Mouse (Mus musculus) midbrain, embryonic 13.5 days (tissue): ENCODE measurements around the gene S1pr3. TPM values are rescaled to one million over a fixed set of nuclear protein-coding genes. Genes with fewer than 3 reads are reported as not detected.

Source experiments
- ATAC-seq: fragments of 200-750 bp; cut with Nextera tagmentation; 2 replicates; pipeline ENCODE4 v1.8.0; 2017; ENCODE audit warnings: mild to moderate bottlenecking, moderate TSS enrichment, moderate library complexity
- H3K27ac ChIP-seq: fragments of 300-500 bp; sonication (generic); 2 replicates; pipeline ENCODE4 v1.5.1; 2015; ENCODE audit warnings: inconsistent platforms, mild to moderate bottlenecking, moderate library complexity
- H3K27me3 ChIP-seq: fragments of 300-500 bp; sonication (generic); 2 replicates; pipeline ENCODE4 v1.6.1; 2015; ENCODE audit warnings: mild to moderate bottlenecking, inconsistent platforms
- H3K36me3 ChIP-seq: fragments of 300-500 bp; sonication (generic); 2 replicates; pipeline ENCODE4 v1.6.1; 2015; ENCODE audit warnings: mild to moderate bottlenecking, inconsistent platforms
- H3K4me1 ChIP-seq: fragments of 300-500 bp; sonication (generic); replicated peaks from 2 replicates; pipeline ENCODE4 v1.6.1; 2015; ENCODE audit warnings: inconsistent platforms
- H3K4me2 ChIP-seq: fragments of 300-500 bp; sonication (generic); replicated peaks from 2 replicates; pipeline ENCODE4 v1.6.1; 2015; ENCODE audit warnings: moderate library complexity, mild to moderate bottlenecking, inconsistent platforms
- H3K4me3 ChIP-seq: fragments of 300-500 bp; sonication (generic); replicated peaks from 2 replicates; pipeline ENCODE4 v1.5.1; 2015; ENCODE audit warnings: mild to moderate bottlenecking, inconsistent platforms
- H3K9ac ChIP-seq: fragments of 300-500 bp; sonication (generic); replicated peaks from 2 replicates; pipeline ENCODE4 v1.6.1; 2015; ENCODE audit warnings: mild to moderate bottlenecking, inconsistent platforms
- H3K9me3 ChIP-seq: fragments of 300-500 bp; sonication (generic); 2 replicates; pipeline ENCODE4 v1.6.1; 2016; ENCODE audit warnings: mild to moderate bottlenecking, inconsistent platforms
- WGBS: fragments of 180-500 bp; shearing (Covaris S2); methylation state at CpG from one replicate; pipeline ENCODE4 v1.1.7; 2015; 5-methylcytosine and 5-hydroxymethylcytosine counted together
- polyA plus RNA-seq: library from polyadenylated mRNA; unstranded; fragments of >200 nt; fragmentation: Nextera tagmentation; extraction: Ambion mirVana; gene quantifications from 2 replicates; pipeline ENCODE4 v1.2.1, GENCODE M21; 2015

The S1pr3 gene
- polyA plus RNA-seq, 1 experiment from 2014 or later: 10.4 TPM

DNA sequence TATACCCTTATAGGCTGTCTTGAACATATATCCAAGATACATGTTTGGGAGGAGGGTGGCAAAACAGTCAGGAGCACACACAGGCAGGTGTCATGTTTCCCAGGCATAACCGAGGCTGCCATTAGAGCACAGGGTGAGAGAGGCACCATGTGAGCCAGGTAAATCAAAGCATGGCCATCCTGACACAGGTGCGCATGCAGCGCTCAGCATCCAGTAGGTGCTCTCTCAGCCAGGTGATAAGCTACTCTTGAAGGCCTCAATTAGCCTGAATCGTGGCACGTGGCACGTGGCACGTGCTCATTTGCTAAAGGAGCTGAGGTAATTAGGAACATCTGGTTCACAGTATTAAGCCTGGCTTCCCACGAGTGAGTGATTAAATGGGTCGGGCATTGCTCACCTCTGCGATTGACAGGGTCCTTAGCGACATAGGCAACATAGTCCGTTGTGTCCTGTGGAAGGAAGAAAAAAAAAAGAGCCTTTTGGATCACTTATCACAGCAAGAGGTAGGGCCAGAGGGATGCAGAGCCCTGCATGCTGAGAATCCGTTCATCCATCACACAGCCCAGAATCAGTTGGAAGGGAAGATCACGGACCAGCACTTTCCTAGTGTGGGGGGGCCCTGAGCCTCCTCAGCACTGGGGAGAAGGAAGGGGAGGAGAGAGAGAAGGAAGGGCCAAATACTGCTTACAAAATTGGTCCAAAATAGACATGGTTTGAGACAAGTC is 57.8 kb downstream of the S1pr3 start:
- no peak overlapping the region for H3K9ac ChIP-seq
- WGBS: 79% methylated on average over 14 of the region's 14 CpGs
- no peak for ATAC-seq
- H3K36me3 ChIP-seq: no peaks in the 10 kb centered on the region
- no peak overlapping the region for H3K4me3 ChIP-seq
- no peak overlapping the region for H3K4me2 ChIP-seq
- no peaks in the 10 kb centered on the region for H3K27me3 ChIP-seq
- H3K27ac ChIP-seq: no peak overlapping the region
- no peaks in the 10 kb centered on the region for H3K4me1 ChIP-seq
- H3K9me3 ChIP-seq: no peaks in the 10 kb centered on the region

DNA sequence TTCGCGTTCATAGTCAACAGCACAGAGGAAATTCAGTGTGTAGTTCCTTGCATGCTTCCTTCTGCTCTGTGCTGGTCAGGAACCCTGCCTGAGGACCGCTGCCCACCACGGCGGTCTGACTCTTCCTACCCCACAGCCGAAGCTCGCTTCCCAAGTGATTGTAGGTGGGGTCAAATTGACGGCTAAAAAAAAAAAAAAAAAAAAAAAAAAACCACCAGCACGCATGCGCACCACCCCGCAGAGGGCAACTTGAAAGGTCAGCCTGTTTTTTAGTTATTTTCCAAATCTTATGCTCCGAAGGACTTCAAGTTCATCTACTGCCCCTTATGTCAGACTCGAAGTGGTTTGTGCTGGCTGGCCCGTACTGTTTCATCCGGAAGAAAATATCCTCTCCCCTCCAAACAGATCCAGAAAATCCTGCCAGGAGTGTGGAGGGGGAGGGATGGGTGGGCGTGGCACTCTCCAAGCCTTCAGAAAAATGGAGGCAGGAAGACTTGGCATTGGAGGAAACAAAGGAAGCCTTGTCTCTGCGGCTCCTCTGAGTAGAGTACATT is 60.3 kb downstream of the S1pr3 start:
- Histone ChIP-seq H3K4me2 (no peak overlapping the region), H3K27ac (no peak overlapping the region), H3K4me3 (no peak overlapping the region), H3K27me3 (no peaks in the 10 kb centered on the region), H3K36me3 (no peaks in the 10 kb centered on the region), H3K9me3 (no peaks in the 10 kb centered on the region), H3K9ac (no peak overlapping the region), H3K4me1 (no peaks in the 10 kb centered on the region)
- no peak for ATAC-seq
- 85% methylated on average over 17 of the region's 17 CpGs for WGBS

Other genes with a start within 250 kb of the S1pr3 start
- gene Nxnl2, start 237.6 kb upstream of the S1pr3 start, polyA plus RNA-seq: 0.50 and 0.67 TPM in 2 replicates
- 3.2 and 4.1 TPM in 2 replicates for gene Shc3, start 160.8 kb downstream of the S1pr3 start, polyA plus RNA-seq
- gene Cks2, start 236.6 kb downstream of the S1pr3 start, polyA plus RNA-seq: 131 and 134 TPM in 2 replicates
- 35.3 and 41.1 TPM in 2 replicates for gene Secisbp2, start 243.1 kb downstream of the S1pr3 start, polyA plus RNA-seq